Mouse (Mus musculus) heart, postnatal 10 days (tissue): Measurements from ENCODE around the gene Npm1. TPM values are rescaled to one million over a fixed set of nuclear protein-coding genes. Genes with fewer than 3 reads are reported as not detected.

Source experiments
- DNase-seq, 2 experiments: peaks; one replicate each; pipeline ENCODE4 v3.0.0; 2021
- intact Hi-C: fragments of 180-260 bp; cut with DNase I; formaldehyde crosslinking; loops from one replicate; pipeline ENCODE4 v1.15.1; 2025
- total RNA-seq, 2 experiments: library from RNA; stranded (reverse); gene quantifications; 2 replicates each; pipeline ENCODE4 v1.2.3; 2021

Gene Npm1
- total RNA-seq, 2 experiments from 2014 or later: 202 to 225 TPM

DNA sequence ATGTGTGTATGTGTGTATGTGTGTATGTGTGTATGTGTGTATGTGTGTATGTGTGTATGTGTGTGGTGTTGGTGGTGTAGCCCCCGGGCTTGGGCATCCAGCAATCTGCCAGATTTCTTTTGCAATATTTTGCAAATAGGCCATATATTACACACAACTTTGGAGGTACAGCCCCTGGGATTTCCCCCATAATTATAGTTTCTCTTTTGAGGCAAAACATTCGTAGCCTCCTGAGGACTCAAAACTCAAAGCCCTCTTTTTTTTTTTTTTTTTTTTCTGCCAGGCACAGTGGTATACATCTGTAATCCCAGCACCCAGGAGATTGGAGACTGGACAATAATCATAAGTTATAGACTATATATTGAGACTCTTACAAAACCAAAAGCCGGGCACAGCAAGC lies 18.8 kb upstream of the Npm1 start:
- DNase-seq: no peak
- intact Hi-C loops: no loop called here

DNA sequence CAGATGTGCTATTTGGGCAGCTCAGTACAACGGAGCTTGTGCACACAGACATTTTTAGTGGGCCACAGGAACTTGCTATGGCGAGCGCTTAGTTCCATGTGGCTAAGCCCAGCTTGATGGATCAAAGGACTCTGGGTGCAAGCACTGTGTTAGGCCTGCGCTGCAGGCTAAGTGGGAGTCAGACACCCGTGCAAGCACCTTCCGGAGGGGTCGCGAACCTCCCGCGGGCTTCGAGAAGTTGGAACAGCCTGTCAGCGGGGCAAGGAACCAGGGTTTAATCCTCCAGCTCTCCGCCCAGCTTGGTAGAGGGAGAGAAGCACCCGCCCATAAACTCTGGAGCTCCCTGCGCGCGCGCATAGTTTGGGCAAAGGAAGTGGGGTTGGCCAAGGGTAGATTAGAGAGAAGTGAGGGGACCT lies 17.7 kb upstream of the Npm1 start:
- intact Hi-C loops: loop anchor here (1.0 kb wide), 1 partner anchor 434 kb away; no protein-coding TSS in a partner anchor
- no peak for DNase-seq

DNA sequence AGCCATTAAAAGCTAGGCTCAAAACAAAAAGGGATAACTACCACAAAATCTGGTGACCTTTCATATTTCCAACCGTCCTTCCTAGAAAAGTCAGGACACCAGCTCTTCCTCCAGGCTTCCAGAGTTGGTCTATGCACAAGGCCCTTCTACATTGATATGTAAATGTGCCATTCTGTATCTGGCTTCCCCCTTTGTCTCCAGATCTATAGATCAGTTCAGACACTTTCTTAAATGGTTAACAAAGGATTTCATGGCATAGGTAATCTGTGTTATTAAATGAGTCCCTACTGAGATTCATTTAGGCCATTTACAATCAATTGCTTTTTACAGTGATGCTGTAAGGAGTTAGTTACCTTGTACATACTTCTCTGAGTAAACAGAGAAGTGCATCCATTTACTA lies 16.8 kb upstream of the Npm1 start:
- intact Hi-C loops: loop anchor here (1.0 kb wide), 1 partner anchor 434 kb away; no protein-coding TSS in a partner anchor
- no peak for DNase-seq

DNA sequence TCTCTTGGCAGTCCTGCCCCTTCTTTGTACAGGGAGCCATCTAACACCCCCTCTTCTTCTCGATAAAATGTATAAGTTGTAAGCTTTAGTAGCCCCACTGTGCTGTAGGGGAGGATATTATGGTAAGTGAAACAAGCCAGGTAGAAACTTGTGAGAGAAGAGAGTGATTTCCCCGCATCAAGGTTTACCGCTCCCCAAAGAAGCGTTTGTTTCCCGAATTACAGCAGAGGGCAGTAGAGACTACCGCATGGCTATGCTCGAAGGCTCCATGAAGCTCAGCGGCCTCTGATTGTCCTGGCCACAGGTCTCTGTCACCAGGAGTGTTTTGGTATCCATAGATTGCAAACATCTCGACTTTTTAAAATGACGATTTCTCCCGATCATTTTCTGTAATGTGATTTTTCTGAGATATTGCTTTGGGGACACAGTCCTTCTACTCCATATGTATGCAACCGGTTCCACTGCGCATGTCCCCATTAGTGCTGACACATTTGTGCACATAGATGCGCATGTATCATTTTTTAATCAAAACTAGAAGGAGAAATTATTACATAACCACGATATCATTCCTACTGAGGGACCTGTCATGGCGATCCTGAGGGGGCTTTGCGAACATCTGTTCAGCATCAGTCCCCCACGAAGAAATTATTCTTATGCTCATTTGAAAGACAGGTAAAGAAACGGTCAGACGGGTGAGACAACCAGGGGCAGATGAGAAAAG lies 13.7 kb upstream of the Npm1 start:
- DNase-seq: peak; percentile 56 to 68
- intact Hi-C loops: loop anchor here (1.0 to 2.0 kb wide), 4 partner anchors 119 to 544 kb away; no protein-coding TSS in a partner anchor

DNA sequence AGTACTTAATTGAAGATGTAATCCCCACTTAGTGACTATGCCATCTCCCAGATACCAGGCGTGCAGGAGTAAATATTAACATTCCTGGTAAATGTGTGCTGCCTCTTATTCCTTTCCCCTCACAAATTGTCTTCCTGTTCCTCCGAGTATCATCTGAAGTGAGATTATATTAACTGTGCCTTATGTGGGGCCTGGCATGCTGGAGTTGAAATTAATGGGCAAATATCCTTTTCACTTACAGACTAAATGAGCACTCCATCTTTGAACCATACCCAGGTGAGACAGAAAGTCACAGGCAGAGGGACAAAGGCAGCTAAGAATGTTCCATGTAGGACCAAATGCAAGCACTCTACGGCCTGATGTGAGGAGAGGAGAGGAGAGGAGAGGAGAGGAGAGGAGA lies 12.8 kb upstream of the Npm1 start:
- DNase-seq: no peak
- intact Hi-C loops: loop anchor here (1.0 to 2.0 kb wide), 4 partner anchors 120 to 545 kb away; no protein-coding TSS in a partner anchor

DNA sequence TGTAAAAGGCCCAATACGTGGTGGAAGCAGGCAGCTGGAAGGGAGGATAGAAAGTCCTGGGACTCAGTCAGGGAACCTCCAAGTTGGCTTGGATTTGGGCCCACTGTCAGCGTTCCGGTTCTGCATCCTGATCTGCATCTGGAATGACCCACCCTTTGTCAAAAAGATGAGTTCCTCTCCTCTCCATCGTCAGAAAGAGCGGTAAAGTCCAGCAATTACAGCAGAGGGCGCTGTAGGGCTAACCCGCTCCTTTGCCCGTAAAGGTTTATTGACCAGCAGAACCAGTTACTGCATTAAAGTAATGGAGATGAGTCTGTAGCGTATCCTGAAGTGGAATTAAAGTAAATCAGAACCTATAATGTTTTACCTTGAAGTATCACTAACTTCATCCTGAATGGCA lies 7.5 kb upstream of the Npm1 start:
- intact Hi-C loops: no loop called here

DNA sequence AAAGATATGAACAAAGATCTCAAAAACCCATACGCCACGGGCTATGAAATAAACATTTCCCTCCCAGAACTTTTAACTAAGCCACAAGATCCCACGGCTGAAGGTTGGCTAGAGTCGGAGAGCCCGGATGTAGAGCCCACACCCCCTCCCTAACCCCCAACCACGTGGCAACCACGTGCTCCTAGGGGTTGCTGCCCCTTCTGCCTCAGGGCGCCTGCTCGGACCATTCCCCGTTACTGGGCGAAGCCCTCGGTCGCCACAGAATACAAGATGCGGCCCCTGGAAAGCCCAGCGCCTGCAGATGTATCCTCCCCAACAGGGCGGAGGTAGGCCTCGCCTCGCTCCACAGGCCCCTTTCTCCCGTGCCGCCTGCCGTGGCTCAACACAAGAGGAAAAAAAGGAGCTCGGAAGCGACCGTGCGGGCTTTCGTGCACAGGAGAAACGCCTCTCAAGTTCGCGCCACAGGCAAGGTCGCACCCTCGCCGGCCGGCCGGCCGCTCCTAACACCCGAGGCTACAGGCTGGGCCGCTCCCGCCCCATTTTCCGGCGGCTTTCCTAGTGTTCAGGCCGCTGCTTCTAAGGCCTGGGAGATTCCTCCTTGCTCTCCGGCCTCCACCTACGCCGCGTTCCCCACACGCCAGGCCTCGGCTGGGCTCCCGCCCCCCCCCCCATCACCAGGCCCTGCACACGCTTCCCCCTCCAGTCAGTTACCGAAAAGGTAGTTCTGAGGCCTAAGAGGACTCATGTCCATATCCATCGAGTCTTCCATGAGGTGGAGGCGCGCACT lies 602 bp downstream of the Npm1 start:
- intact Hi-C loops: loop anchor here (10.0 kb wide), 1 partner anchor 1288 kb away; the partner anchor contains the start of gene Cpeb4
- DNase-seq: peak; percentile 72 to 82

More for the DNA sequence above, 7.5 kb upstream of the Npm1 start:
- DNase-seq: peak; percentile 39 to 68

DNA sequence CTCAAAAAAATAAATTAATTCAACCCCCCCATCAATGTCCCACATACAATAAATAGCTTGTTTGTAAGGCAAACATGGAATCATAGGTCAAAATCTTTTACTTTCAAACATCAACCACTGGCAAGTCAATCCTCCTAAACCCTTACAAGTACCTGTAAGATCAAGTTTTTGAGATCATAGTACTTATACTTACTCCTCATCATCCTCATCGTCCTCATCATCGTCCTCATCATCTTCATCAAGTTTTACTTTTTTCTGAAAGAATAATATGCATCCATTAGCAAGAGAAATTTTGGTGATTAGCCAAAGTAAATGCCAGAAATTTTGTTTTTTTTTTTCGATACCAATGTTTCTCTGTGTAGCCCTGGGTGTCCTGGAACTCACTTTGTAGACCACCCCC lies 3.3 kb downstream of the Npm1 start:
- no peak for DNase-seq
- intact Hi-C loops: loop anchor here (10.0 kb wide), 1 partner anchor 1285 kb away; the partner anchor contains the start of gene Cpeb4

DNA sequence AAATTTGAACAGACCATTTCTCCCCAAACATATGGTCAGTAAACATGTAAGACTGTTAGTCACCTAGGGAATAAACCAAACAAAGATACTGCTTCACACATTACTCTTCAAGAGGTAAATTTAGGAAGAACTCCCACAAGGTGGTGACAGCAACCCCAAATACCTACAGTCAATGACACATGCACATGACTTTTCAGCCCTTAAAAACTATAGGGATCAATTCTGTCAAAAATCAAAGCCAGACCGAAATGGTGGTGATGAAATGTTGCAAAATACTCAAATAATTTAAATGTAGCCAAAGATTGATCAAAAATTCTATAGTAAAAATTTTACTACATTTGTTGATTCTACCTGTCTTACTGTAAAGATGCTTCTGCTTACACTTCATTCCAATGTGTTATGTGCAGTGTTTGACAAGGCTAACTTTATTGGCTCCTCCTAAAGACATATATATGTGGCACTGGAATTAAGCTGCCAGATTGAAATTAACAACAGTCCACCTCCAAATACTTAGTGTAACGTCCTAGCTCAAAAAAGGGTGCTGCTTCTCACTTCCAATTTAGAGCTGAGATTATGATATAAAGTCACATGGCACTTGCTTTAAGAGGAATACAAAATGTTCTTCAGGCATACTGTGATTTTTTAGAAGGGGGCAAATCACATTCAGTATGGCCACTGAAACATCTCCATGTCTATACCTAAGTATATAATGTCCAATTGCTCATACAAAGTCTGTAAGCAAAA lies 5.4 kb downstream of the Npm1 start:
- intact Hi-C loops: no loop called here
- DNase-seq: no peak

DNA sequence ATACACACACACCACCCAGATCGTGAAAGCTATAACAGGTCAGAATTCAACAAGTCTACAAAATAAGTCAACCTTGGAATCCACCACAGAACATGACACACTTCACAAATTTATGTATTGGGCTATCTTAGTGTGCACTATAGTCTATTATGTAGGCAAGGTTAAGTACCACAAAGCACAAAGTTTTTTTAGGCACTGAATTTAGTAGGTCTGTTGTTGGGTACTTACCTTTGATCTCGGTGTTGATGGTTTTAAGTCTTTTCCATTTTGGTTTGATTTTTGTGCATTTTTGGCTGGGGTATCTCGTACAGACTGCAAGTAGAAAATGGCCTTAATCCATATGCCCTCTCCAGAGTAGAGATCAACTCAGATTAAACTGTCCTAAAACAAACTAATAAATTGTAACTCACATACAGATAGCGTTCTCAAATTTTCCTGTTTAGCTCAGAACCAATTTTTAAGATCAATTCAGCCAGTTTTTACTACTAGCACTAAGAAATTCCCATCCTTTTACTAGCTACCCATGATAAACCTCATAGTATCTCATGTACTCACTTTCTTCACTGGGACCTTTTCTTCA lies 6.5 kb downstream of the Npm1 start:
- no peak for DNase-seq
- intact Hi-C loops: no loop called here

DNA sequence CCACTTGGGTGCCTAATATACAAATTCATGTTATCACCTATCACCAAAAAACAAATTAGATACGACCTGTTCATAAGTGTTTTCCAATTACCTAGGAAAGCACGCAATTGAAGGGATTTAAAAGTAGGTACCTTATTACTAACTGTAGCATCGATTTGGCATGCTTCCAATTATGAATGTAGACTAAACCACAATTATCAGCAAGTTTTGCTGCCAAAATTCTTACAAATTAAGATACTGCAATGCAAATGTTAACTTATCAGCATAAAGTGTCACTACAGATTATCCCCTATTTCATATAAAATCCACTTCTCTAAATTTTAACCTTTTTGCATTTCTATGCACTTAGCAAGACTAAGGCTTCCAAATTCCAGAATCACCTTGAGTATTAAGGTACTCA lies 8.5 kb downstream of the Npm1 start:
- no peak for DNase-seq
- intact Hi-C loops: no loop called here

DNA sequence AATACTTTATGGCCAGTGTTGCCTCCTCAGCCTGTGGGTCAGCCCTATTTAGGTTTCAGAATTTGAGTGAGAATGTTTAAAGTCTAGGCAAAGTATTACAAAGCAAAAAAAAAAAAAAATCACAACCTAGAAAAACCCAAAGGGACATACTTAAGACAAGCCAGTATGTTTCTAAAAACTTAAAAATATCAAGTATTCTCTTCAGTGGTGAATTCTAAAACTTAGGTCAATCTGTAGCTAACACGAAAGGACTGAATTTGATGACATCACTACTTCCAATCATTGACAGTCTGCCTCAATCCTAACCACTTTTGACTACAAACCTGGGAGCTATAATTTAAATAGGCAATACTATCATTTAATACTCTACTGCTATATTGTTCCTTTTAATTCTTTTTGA lies 10.0 kb downstream of the Npm1 start:
- DNase-seq: no peak
- intact Hi-C loops: no loop called here

DNA sequence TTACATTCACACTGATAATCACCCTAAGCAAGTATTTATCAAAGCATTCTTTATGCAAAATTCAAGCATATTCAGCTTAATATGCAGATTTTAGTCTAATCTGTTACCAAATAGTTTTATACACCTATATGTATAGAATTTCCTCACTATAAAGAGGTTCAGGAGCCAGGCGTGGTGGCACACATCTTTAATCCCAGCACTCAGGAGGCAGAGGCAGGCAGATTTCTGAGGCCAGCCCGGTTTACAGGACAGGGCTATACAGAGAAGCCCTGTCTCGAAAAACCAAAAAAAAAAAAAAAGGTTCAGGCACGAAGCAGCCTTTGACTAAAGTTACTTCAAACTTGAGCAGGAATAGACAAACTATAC lies 11.2 kb downstream of the Npm1 start:
- DNase-seq: no peak
- intact Hi-C loops: no loop called here

DNA sequence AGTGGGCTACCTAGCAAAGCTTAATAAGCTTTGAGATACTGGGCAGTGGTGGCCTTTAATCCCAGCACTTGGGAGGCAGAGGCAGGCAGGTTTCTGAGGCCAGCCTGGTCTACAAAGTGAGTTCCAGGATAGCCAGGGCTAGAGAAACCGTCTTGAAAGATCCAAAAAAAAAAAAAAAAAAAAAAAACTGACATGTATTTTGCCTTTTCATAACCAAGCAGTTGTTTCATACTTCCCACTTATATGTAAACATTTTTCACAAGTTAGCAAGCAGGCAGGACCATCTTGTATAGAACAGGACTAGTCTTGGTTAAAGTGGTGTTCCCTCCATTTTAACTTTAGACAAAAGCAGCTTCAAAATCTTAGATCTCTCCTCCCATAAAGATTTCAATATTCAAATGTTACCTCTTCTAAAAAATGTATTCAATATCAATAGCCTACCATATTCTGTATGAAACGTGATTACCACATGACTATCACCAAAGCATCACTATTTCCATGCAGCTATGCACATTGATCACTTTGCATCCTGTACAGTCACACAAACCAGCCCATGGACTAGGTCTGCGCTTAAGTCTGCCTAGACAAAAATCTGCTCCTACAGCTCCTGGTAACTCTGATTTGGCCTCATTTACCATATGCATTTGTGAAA lies 11.8 kb downstream of the Npm1 start:
- no peak for DNase-seq
- intact Hi-C loops: no loop called here

DNA sequence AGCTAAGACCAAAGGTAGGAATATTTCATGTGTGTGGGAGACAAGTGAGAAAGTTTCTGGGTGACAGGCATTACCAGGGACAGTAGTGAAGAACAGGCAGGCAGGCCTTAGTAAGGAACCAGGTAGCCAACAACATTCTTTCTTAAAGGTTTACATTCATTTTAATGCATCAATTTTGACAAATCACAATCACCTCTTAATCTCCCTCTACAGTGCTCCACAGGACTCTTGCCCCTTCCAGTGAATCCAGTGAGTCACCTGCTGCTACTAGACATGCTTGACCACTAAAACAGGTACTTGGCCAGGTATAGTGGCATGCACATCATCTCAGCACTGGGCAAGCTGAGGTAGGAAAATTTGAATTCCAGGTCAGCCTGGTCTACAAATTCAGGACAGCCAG lies 12.6 kb downstream of the Npm1 start:
- no peak for DNase-seq
- intact Hi-C loops: no loop called here

DNA sequence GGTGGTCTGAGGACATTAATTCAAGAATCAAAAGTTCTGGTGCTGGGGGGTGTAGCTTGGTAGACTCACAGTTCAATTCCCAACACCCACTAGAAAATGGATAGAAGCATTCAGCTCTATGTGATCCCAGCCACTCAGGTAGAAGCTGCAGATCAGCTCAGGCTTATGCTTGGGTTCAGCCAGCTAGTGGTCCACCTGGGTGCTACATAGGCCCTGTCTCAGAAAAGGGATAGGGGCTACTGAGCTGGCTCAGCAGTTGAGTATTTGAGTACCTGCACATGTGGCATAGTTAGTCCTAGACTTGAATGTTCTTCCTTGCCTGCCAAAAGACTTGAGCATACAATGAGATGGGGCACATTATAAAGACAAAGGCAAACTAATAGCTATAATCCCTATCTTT lies 13.6 kb downstream of the Npm1 start:
- no peak for DNase-seq
- intact Hi-C loops: loop anchor here (2.0 to 5.0 kb wide), 5 partner anchors 51 to 525 kb away; partner anchors contain the start of gene Fbxw11

DNA sequence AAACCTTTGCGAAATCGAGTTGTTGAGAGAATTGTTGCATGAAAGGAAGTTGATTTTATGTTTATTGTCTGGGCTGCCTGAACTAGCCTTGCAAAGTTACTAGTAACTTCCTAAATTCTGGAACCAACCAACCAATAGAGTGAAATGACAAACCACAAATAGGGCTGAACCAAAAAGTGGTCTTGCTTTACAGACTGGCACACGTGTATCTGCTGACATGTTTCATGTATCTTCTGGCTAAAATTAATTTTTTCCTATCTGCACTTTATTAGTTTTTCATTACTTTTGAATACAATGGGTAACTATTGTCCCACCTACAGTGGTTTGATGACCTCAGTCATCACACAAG lies 13.9 kb downstream of the Npm1 start:
- DNase-seq: no peak
- intact Hi-C loops: loop anchor here (2.0 to 5.0 kb wide), 5 partner anchors 50 to 524 kb away; partner anchors contain the start of gene Fbxw11

DNA sequence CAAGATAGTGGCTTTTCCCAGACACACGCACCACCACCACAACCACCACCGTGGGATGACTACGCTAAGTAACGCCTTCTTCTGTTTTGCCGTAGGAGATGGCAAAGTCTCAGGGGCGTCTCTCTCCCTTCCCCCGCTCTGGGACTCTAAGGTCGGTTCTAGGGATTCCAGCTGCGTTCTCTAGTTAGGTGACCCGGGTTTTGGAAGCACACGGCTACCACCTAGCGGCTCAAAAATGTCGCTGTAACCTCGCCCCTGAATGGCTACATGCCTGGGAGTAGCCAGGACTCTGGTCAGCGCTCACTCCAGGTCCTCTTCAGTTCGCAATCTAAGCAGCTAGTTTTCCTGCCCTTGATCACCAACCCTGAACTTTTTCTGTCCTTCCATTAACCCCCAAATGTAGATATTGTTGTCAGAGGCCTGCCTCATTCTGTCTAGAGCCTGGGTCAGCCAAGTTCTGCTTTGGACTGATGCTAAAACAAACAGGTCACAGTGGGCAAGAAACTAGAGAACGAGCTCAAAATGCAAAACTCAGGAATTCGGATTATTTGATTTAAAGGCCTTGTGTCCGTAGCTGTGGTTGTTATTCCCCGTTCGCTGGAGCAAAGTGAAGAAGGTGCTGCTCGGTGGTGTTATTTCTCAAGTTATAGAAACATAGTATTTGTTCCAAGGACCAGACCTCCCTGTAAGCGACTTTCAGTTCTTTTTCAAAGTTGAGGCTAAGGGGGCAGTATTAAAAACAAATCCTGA lies 14.5 kb downstream of the Npm1 start:
- DNase-seq: peak; percentile 88 to 89
- intact Hi-C loops: loop anchor here (1.0 to 5.0 kb wide), 7 partner anchors 50 to 524 kb away; partner anchors contain the start of gene Fbxw11
